Mouse (Mus musculus): ENCODE data around the gene Hnrnph2. TPM values are rescaled to one million over a fixed set of nuclear protein-coding genes. Genes with fewer than 3 reads are reported as not detected.

Hnrnph2 gene
- polyA plus RNA-seq, 1 experiment from 2014 or later: 112 TPM

- Histone ChIP-seq H3K27ac (no peak overlapping the region), H3K9ac (peak overlapping the region; percentile 54), H3K36me3 (peaks cover 7% of the 10 kb centered on the region; the same call in 1 of the 2 replicates), H3K27me3 (no peaks in the 10 kb centered on the region), H3K4me1 (replicated peaks) (peaks cover 4% of the 10 kb centered on the region), H3K4me3 (peak overlapping the region; percentile 53), H3K9me3 (replicated peaks) (no peaks in the 10 kb centered on the region), H3K4me2 (peak overlapping the region; percentile 61)
- ATAC-seq (replicated peaks; ENCODE audit: insufficient number of reproducible peaks, insufficient read depth, low FRiP score, low read depth): no peak
- WGBS: 25% methylated on average over 8 of the region's 8 CpGs
Observed at GRCm38 (mm10) chrX:134586447-134586846, 14.5 kb upstream of the Hnrnph2 start.

GRCm38 (mm10) chrX:134588261-134588660 lies 12.7 kb upstream of the Hnrnph2 start:
- Histone ChIP-seq H3K4me1 (replicated peaks) (peaks cover 4% of the 10 kb centered on the region), H3K4me3 (no peak overlapping the region), H3K9ac (no peak overlapping the region), H3K4me2 (no peak overlapping the region), H3K9me3 (replicated peaks) (no peaks in the 10 kb centered on the region), H3K36me3 (peaks cover 7% of the 10 kb centered on the region; the same call in 1 of the 2 replicates), H3K27me3 (no peaks in the 10 kb centered on the region), H3K27ac (no peak overlapping the region)
- 80% methylated on average over 4 of the region's 4 CpGs for WGBS
- no peak for ATAC-seq (replicated peaks; ENCODE audit: insufficient number of reproducible peaks, insufficient read depth, low FRiP score, low read depth)

DNA sequence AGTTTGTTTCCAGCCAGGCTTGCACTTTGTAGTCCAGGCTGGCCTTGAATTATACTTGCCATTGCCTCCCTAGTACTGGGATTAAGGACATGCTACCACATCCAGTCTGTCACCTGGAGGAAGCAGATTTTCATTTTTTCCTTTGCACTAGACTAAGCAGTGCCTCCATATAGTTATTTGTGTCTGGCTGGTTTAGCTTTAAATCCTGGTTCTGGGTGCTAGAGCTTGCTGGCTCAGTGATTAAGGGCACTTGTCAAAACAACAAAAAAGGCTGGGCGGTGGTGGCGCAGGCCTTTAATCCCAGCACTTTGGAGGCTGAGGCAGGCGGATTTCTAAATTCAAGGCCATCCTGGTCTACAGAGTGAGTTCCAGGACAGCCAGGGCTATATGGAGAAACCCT lies 12.0 kb upstream of the Hnrnph2 start:
- Histone ChIP-seq H3K4me3 (no peak overlapping the region), H3K36me3 (peaks cover 7% of the 10 kb centered on the region; the same call in 1 of the 2 replicates), H3K27me3 (no peaks in the 10 kb centered on the region), H3K9ac (no peak overlapping the region), H3K4me1 (replicated peaks) (peaks cover 4% of the 10 kb centered on the region), H3K4me2 (no peak overlapping the region), H3K9me3 (replicated peaks) (no peaks in the 10 kb centered on the region), H3K27ac (no peak overlapping the region)
- 90% methylated on average over 3 of the region's 3 CpGs for WGBS
- ATAC-seq (replicated peaks; ENCODE audit: insufficient number of reproducible peaks, insufficient read depth, low FRiP score, low read depth): no peak

GRCm38 (mm10) chrX:134589836-134590235 lies 11.1 kb upstream of the Hnrnph2 start:
- ATAC-seq (replicated peaks; ENCODE audit: insufficient number of reproducible peaks, insufficient read depth, low FRiP score, low read depth): no peak
- WGBS: 44% methylated on average over 5 of the region's 5 CpGs

GRCm38 (mm10) chrX:134599922-134600565 lies 935 bp upstream of the Hnrnph2 start:
- WGBS: 20% methylated on average over 10 of the region's 10 CpGs
- Histone ChIP-seq H3K9me3 (replicated peaks) (no peaks in the 10 kb centered on the region), H3K4me1 (replicated peaks) (peaks cover 4% of the 10 kb centered on the region; the same call in 1 of the 2 replicates), H3K27me3 (no peaks in the 10 kb centered on the region), H3K27ac (no peak overlapping the region), H3K9ac (peak overlapping the region; percentile 37; the same call in 1 of the 2 replicates), H3K36me3 (no peaks in the 10 kb centered on the region), H3K4me2 (peak overlapping the region; percentile 61), H3K4me3 (peak overlapping the region; percentile 62)
- no peak for ATAC-seq (replicated peaks; ENCODE audit: insufficient number of reproducible peaks, insufficient read depth, low FRiP score, low read depth)

More at GRCm38 (mm10) chrX:134589836-134590235, 11.1 kb upstream of the Hnrnph2 start:
- no peaks in the 10 kb centered on the region for H3K27me3 ChIP-seq
- H3K9me3 ChIP-seq (replicated peaks): no peaks in the 10 kb centered on the region
- H3K9ac ChIP-seq: no peak overlapping the region
- H3K4me3 ChIP-seq: no peak overlapping the region
- peaks cover 7% of the 10 kb centered on the region; the same call in 1 of the 2 replicates for H3K36me3 ChIP-seq
- H3K4me2 ChIP-seq: no peak overlapping the region
- H3K4me1 ChIP-seq (replicated peaks): peaks cover 4% of the 10 kb centered on the region
- no peak overlapping the region for H3K27ac ChIP-seq

GRCm38 (mm10) chrX:134601380-134602120 lies 571 bp downstream of the Hnrnph2 start:
- peak overlapping the region; percentile 62 for H3K4me3 ChIP-seq
- peak overlapping the region; percentile 60 for H3K4me2 ChIP-seq
- peak overlapping the region; percentile 90 for H3K27ac ChIP-seq
- 10% methylated on average over 36 of the region's 43 CpGs for WGBS
- H3K9ac ChIP-seq: peak overlapping the region; percentile 60
- H3K4me1 ChIP-seq (replicated peaks): peaks cover 4% of the 10 kb centered on the region; the same call in 1 of the 2 replicates
- H3K9me3 ChIP-seq (replicated peaks): no peaks in the 10 kb centered on the region
- H3K36me3 ChIP-seq: no peaks in the 10 kb centered on the region
- ATAC-seq (replicated peaks; ENCODE audit: insufficient number of reproducible peaks, insufficient read depth, low FRiP score, low read depth): peak; percentile 81
- H3K27me3 ChIP-seq: no peaks in the 10 kb centered on the region

DNA sequence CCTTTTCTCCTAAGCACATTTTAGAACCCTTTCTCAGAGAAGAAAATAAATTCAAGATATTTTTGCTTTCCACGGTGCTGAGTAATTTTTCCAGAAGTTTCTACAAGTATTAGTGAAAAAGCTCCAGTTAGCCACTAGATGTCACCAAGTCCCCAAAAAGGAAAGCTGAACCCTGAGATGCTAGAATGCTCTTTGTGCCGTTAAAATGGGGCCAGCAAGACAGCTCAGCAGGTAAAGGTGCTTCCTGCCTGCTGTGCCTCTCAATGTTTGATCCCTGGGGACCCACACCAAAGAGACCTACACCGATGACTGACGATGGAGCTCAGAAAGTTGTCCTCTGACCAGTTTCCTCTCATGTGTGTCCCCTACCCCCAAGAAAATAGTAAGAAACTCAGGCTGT lies 8.5 kb downstream of the Hnrnph2 start:
- no peak overlapping the region for H3K27ac ChIP-seq
- no peaks in the 10 kb centered on the region for H3K36me3 ChIP-seq
- no peak overlapping the region for H3K4me3 ChIP-seq
- H3K4me1 ChIP-seq (replicated peaks): no peaks in the 10 kb centered on the region
- no peak overlapping the region for H3K9ac ChIP-seq
- no peak for ATAC-seq (replicated peaks; ENCODE audit: insufficient number of reproducible peaks, insufficient read depth, low FRiP score, low read depth)
- WGBS: 31% methylated on average over 4 of the region's 4 CpGs
- no peak overlapping the region for H3K4me2 ChIP-seq
- H3K9me3 ChIP-seq (replicated peaks): no peaks in the 10 kb centered on the region
- no peaks in the 10 kb centered on the region for H3K27me3 ChIP-seq

DNA sequence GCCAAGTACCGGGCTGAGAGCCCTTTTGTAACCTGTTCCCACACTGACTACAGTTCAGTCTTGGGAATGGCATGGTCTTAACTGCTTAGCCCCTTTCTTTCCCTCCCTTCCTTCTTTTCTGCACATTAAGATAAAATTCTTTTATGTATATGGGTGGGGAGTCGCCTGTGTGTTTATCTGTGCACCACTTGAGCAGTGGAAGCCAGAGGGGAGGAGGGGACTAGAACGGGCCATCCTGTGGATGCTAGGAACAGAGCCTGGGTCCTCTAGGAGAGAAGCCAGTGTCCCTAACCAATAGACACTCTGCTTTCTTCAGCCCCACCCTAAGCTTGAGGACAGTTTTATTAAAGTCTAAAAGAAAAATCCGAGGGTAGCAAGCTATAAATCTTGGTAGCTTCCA lies 10.0 kb downstream of the Hnrnph2 start:
- H3K36me3 ChIP-seq: no peaks in the 10 kb centered on the region
- H3K27me3 ChIP-seq: no peaks in the 10 kb centered on the region
- no peak overlapping the region for H3K27ac ChIP-seq
- no peaks in the 10 kb centered on the region for H3K4me1 ChIP-seq (replicated peaks)
- H3K4me3 ChIP-seq: no peak overlapping the region
- no peak for ATAC-seq (replicated peaks; ENCODE audit: insufficient number of reproducible peaks, insufficient read depth, low FRiP score, low read depth)
- H3K9ac ChIP-seq: no peak overlapping the region
- no peak overlapping the region for H3K4me2 ChIP-seq
- WGBS: 63% methylated on average over 4 of the region's 4 CpGs
- no peaks in the 10 kb centered on the region for H3K9me3 ChIP-seq (replicated peaks)

- Histone ChIP-seq H3K4me2 (peak overlapping the region; percentile 65), H3K9me3 (replicated peaks) (no peaks in the 10 kb centered on the region), H3K4me3 (peak overlapping the region; percentile 48), H3K4me1 (replicated peaks) (no peaks in the 10 kb centered on the region), H3K27ac (peak overlapping the region; percentile 86), H3K9ac (0 out of 2 replicates have a peak overlapping the region, but pooled peaks have one; percentile 21), H3K36me3 (no peaks in the 10 kb centered on the region), H3K27me3 (no peaks in the 10 kb centered on the region)
- peak; percentile 84 for ATAC-seq (replicated peaks; ENCODE audit: insufficient number of reproducible peaks, insufficient read depth, low FRiP score, low read depth)
- 14% methylated on average over 15 of the region's 15 CpGs for WGBS
Observed at GRCm38 (mm10) chrX:134612285-134612959, 11.4 kb downstream of the Hnrnph2 start.

- WGBS: 53% methylated on average over 2 of the region's 2 CpGs
- Histone ChIP-seq H3K9ac (no peak overlapping the region), H3K36me3 (no peaks in the 10 kb centered on the region), H3K4me3 (no peak overlapping the region), H3K27me3 (no peaks in the 10 kb centered on the region), H3K4me2 (no peak overlapping the region), H3K27ac (no peak overlapping the region), H3K9me3 (replicated peaks) (no peaks in the 10 kb centered on the region), H3K4me1 (replicated peaks) (no peaks in the 10 kb centered on the region)
- no peak for ATAC-seq (replicated peaks; ENCODE audit: insufficient number of reproducible peaks, insufficient read depth, low FRiP score, low read depth)
Observed at GRCm38 (mm10) chrX:134614306-134614705, 13.3 kb downstream of the Hnrnph2 start.

GRCm38 (mm10) chrX:134619695-134620094 lies 18.7 kb downstream of the Hnrnph2 start:
- no peaks in the 10 kb centered on the region for H3K36me3 ChIP-seq
- no peaks in the 10 kb centered on the region for H3K4me1 ChIP-seq (replicated peaks)
- H3K27me3 ChIP-seq: no peaks in the 10 kb centered on the region
- no peak overlapping the region for H3K4me2 ChIP-seq
- 62% methylated on average over 9 of the region's 9 CpGs for WGBS
- H3K9ac ChIP-seq: no peak overlapping the region
- H3K9me3 ChIP-seq (replicated peaks): no peaks in the 10 kb centered on the region
- H3K27ac ChIP-seq: no peak overlapping the region
- ATAC-seq (replicated peaks; ENCODE audit: insufficient number of reproducible peaks, insufficient read depth, low FRiP score, low read depth): no peak
- H3K4me3 ChIP-seq: no peak overlapping the region

All from heart, embryonic 15.5 days (tissue).